Mouse (Mus musculus): ENCODE measurements around the gene Tle4. TPM values are rescaled to one million over a fixed set of nuclear protein-coding genes. Genes with fewer than 3 reads are reported as not detected.

Tle4 gene
- total RNA-seq, 2 experiments from 2014 or later = 15.6 to 18.5 TPM

DNA sequence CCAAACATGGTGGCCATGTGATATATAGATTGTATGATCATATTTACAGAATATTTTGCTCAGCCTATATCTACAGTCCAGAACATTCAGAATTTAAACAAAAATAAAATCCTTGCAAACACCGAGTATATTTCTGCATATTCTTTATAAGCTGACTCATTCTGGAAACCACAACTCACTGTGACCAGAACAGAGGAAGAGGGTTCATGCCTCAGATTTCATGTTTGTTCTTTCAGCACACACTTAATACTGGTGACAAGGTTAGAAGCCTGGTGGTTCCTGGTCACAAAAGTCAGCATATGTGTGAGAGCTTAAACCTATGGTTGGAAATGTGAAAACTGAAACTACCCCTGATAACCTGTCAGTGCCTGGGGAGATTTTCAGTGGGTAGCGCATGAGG, 129.1 kb downstream of the Tle4 start:
- DNase-seq (ENCODE audit: low spot score in 2 of 2) = no peak

DNA sequence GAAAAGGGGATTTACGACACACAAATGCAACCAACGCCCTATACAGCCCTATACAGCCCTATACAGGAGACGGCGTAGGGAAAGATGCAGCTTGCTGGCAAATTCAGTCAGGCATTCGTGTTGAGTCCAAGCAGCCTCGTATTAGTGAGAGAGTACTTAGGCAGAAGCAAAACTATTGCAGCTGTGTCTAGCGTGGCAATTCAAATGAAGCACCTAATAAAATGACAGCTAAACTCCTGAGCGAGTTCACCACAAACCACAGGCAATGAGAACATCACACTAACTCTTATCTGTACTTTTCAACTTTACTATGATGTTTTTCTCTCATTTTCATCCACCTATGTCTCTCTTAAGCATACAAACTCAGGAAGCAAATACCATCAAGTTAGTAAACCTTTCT, 131.8 kb downstream of the Tle4 start:
- no peak for DNase-seq (ENCODE audit: low spot score in 2 of 2)

DNA sequence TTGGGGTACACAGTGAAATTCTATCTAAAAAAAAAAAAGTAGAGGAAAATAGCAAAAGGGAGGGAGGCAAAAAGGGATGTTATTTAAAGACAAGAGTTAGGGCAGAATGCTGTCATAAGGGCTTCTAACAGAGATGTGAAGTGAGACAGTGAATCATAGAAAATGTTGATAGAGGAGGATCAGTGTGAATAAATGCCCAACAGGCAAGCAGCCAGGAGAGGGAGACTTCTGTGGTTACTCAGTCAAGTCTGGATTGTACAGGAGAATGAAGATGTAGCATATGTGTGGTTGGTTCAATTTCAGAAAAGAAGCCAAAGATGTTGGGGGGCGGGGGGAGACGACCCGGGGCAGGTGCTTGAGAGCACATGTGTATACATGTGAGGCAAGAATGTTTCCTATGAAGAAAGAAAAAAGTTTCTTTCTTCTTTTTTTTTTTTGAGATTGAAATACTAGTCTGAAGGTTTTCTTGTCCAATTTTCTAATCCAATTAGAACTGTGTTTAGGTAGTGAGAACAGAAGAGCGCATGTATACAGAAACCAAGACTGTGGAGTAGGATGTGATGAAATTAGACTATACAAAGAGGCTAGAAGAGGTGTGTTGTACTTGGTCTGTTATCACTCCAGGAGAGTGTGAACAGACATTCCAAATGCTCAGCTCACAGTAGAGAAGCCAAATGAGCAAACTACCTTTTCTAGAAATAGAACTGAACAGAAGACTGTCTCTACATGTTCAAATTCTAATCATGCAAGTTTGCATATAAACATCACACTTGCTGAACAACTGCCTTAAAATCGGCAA, 134.4 kb downstream of the Tle4 start:
- DNase-seq (ENCODE audit: low spot score in 2 of 2) = no peak

DNA sequence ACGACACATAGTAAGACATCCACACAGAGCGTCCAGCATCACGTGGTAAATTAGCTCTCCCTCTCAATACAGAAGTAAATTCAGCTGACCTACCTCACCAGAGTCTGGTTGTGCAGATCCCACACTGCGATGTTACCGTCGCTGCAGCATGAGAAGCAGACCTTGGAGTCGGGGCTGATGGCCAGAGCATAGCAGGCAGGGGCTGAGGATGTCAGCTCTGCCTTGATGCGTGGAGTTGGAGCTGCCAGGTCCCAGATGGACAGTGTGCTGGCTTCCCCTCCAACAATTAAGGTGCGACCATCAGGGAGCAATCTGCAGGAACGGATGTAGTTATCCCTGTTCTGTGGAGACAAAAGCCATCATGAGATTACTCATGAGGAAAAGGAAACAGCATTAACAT, 144.4 kb downstream of the Tle4 start:
- no peak for DNase-seq (ENCODE audit: low spot score in 2 of 2)

DNA sequence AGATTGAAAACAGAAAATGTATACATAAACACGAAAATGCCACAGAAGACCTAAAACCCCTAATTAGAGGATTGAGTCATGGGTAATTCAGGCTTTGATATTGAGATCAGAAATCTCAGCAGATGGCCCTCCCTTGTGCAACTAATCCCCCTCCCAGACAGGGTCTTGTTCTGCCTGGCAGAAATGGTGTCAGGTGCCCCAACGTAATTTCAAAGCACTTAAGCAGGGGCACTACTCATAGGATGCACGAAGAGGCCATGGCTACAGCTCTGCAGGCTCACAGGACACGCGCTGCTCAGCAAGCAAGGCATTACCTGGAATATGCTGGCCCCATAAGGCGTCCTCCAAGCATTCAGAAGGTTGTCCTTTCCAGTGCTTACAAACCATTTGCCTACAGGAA, 146.5 kb downstream of the Tle4 start:
- DNase-seq (ENCODE audit: low spot score in 2 of 2) = no peak

DNA sequence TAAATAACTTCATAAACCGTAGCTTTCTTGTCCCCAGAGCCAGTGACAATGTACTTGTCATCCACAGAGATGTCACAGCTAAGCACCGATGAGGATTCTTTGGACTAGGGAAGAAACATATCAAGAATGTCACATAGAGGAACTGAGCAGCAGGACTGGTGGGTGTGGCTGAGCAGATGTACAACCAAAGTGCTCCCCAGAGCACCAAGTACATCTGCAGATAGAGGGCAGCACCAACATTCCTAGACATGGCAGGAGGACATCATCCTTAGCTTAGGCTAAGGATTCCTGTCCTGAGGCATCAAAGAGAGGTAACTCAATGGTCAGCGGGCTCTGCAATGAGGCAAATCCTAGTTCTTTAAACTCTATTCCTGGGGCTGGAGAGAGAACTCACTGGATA, 148.1 kb downstream of the Tle4 start:
- DNase-seq (ENCODE audit: low spot score in 2 of 2) = no peak

DNA sequence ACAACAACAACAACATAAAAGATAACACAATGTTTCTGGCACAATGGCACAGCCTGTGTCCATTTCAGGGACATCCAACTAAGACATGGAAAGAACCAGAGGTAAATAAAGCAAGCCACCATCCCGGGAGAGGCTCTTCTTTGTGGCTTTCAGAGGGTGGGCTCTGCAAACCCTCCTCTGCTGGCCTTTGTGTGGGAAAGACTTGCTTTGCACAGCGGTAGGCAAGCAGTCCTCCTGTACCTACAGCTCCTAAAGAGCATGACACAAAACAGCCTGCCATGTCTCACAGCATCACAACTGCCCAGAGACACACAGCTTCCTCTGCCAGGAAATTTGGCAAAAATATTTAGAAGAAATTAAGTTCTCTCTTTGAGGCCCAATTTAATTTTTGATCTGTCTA, 149.3 kb downstream of the Tle4 start:
- no peak for DNase-seq (ENCODE audit: low spot score in 2 of 2)

DNA sequence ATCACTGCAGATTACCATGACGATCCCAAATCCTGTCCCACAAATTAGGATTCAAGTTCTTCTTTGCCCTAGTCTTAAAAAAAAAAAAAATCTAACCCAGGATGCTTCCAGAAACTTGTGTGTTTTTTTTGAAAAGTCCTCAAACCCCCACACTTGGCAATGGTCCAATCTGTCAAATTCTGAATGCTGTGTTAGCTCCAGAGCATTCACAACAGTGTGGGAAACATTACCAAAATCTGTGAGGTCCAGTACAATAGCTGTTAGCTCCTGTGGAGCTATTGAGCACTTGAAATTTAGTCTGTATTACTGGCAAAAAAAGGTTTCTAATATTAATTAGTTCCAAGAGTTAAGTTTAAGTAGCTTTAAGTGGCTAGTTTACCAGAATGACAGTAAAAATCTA, 150.4 kb downstream of the Tle4 start:
- no peak for DNase-seq (ENCODE audit: low spot score in 2 of 2)

DNA sequence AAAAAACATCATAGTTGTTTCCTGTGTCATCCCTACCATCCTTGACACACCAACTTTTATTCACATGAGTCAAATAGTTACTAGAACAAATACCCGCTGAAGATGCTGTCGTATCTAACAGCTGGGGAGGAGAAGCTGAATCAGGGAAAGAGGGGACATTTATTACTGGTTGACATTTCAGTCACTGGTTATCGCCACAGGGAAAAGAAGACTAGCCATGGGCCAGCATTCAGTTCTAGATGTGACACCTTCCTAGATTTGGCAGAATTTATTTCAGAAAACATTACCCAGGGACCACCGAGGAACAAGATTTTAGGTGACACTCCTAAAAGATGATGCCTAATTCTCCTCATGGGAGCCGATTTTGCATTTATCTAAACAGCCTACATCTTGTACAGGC, 156.0 kb downstream of the Tle4 start:
- no peak for DNase-seq (ENCODE audit: low spot score in 2 of 2)

DNA sequence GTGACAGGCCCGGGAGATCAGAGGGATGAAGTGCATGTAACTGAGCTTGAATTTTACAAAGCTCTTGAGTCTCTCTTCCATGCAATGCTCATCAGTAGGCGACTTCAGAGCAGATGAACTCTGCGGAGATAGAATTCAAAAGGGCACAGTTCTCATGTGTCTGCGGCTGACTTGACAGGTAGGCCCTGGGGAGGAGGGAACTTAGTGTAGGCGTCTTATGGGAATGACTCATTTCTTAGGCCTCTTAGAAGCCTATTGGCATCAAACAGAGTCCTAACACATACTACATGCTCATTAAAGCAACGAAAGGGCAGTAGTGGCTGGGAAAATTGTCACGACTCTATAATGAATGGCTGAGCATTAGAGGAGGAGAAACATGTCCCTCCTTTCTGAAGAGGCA, 160.6 kb downstream of the Tle4 start:
- no peak for DNase-seq (ENCODE audit: low spot score in 2 of 2)

DNA sequence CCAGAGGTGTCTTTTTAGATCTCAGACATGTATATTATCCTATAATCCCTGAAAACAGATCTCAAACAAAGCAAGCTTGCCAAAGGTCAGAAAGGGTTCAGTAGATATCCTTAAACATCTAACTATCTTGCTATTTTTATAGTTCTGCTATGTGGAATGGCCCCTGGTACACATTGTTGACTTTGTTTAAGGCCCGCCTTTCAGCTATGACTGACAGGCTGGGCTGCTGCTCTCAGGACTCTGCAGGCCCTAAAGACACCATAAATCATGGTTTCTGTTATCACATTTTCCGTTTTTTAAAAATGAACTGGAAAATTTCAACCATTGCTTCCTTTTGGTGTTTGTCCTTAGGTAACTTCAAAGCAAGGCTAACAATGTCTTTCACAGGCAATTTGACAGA, 161.3 kb downstream of the Tle4 start:
- DNase-seq (ENCODE audit: low spot score in 2 of 2) = no peak

DNA sequence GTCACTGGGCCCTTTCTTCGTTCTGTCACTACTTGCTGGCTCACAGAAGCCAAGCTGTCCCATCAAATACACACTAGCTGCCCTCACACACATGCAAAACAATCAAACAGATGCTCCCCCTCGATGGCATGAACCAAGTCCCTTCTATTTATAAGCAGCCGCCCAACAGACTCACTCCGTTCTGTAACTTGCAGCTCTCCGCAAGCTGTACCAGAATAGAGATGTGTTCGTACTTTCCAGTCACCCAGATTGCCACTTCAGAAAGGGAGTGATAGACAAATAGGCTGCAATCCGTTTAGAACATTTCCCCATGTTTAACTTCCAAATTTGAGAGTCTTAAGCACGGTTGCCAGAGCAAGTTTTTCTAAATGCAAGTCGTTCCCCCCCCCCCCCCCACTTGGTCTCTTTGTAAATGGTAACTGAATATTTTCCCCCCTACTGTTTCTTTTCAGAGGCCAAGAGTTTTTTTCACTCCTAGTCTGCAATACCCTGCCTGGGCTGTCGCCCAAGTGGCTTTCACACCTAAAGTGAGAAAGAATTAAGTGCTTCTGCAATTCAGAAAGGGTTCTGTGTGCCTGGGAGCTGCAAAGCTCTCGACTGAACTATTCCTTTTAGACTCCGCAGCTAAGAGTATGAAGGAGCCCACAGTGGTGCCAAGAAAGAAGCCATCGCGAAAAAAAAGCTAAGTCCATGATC, 162.0 kb downstream of the Tle4 start:
- DNase-seq (ENCODE audit: low spot score in 2 of 2) = no peak

DNA sequence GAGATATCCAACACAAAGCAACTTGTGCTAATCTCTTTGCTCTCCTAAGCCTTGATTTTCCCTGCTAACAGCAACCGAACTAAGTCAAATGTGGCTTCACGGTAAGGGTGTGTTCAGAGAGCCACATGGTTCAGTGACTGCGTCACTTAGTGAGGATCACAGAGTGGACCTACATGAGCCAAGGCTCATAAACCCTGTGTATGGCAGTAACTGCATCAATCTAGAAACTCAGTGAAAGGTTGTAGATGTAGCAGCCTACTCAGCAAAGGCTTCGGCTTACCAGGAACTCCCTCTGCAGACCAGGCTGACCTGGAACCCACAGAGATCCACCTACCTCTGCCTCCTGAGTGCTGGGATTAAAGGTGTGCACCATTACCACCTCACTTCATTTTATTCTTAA, 164.0 kb downstream of the Tle4 start:
- no peak for DNase-seq (ENCODE audit: low spot score in 2 of 2)

DNA sequence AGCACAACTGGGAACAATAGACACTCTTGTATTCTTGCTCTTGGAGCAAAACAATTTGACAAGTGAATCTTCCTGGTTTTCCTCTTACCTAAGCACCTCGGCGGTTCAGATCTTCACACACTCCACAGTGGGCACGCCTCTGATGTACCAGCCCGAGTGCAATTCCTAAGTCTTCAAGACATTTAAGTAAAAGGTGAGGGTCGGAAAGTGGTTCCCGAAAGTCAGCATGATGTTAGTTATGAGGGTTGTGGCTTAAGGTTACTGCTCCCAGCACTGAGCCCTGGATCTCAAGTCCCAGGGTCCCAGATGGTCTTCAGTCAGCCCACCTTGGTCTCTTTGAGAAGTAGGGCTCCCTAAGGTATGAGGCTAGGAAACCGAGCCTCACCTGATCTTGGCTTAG, 165.4 kb downstream of the Tle4 start:
- DNase-seq (ENCODE audit: low spot score in 2 of 2) = no peak

DNA sequence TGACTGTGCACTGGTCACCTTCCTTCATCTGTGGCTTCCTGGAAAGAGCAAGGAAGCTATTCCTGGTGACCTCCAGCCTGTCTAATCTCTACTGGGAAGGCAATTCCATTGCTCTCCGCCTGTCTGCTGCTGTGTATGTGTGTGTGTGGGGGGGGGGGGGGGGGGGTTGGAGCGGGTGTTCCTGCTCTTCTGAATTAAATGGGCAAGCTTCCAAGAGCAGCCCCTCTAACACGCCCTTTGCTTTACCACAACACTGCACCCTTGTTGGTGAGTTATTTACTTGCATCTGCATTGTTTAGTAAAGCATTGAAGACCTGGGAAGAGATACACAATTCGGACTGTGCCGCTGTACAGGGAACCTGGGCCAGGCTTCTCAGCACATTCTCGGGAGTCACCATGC, 170.9 kb downstream of the Tle4 start:
- DNase-seq (ENCODE audit: low spot score in 2 of 2) = no peak

DNA sequence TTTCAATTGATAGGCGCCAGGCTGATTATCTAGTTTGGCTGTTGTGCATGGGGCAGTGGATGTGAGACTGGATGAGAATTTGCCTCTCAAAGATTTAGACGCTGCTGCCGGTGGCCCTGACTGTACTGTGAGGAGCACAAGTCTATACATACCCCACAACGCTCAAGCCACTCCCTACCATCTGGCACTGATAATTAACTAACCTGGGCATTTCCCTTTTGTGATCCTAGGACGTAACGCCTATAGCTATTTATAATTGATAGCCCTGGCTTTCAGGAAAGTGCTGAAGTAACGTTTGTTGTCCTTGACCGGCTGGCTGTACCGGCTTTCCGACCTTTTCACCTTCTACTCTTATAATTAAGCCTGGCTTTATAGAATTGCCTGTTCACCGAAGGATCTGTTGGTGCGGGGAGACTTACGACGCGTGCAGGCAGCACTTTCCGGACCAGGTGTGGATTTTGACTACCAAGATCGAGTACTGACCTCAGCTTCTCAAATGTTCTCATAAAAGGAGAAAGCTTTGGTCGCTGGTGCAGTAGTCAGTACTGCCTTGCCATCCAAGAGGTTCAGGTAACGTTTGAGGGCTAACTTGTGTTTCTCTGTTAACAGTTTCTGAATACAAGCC, 171.5 kb downstream of the Tle4 start:
- no peak for DNase-seq (ENCODE audit: low spot score in 2 of 2)

DNA sequence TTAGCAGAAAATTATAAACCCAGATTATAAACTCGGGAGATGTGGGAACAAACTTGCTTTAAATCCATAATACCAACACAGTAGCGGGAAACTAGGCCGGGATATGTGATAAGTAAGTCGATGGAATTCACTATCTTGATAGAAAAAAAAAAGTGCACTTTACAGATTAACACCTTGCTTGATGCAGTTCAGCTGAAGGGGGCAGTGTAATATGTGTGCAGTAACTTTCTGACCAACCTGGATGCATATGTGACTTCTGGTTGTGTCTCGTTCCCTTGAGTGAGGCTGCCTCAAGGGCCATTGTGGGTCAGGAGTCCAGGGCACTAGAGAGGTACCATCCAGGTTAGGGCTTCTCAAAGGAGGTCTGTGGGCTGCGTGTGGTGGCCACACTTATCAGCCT, 172.7 kb downstream of the Tle4 start:
- no peak for DNase-seq (ENCODE audit: low spot score in 2 of 2)

DNA sequence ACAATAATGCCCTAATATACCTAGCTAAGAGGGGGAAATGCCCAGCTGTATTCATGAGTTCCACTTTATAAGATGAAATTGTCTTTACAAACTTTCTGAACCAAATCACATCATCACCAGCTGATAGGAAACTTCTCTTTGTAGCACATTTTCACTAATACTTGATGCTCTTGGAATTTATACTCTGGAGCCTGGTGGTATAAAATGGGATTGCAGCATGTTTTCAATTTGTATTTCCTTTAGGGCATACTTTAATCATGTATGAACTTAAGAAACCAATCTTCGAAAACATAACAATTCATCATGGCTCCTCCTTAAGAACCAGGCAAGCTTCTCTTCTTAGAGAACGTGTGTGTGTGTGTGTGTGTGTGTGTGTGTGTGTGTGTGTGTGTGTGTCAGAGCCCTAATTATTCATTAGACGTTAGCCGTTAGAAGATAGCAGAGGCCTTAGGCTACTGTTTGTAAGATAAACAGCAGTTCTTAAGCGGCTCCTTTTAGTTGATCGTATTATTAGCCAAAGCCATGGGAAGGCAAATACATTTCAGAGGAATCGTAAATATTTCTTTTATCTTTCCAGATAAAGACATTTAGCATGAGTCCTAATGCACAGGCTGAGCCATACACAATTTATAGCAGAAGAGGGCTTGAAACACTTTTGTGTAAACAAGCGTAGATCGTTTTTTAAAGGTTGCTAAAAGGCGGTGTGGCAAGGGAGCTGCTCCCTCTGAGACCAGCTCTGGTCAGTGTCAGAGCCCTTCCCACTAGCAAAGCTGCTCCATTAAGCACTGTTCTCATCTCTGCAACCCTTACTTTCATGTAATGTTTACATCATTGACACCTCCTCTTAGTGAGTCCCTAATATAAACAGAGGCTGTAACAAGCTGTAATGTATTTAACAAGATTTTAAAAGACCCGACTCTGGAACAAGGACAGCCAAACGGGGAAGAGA, 173.6 kb downstream of the Tle4 start:
- DNase-seq (ENCODE audit: low spot score in 2 of 2) = no peak

DNA sequence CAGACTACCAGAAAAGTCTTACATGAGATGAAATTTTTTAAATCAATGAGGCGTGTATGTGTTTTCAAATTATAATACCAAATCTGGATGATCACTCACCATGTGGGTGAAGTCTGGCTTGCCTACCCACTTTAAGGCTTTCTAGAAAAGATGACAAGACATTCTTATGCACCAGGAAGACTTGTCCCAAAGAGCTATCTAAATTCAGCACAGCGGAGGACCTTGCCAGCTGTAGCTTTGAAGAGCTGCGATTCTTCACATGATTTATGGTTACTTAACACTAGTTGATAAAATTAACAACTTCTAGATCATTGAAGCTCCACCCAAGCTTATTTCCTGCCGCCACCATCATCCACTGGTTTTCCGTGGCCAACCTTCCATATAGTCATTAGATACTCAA, 176.2 kb downstream of the Tle4 start:
- DNase-seq (ENCODE audit: low spot score in 2 of 2) = no peak

DNA sequence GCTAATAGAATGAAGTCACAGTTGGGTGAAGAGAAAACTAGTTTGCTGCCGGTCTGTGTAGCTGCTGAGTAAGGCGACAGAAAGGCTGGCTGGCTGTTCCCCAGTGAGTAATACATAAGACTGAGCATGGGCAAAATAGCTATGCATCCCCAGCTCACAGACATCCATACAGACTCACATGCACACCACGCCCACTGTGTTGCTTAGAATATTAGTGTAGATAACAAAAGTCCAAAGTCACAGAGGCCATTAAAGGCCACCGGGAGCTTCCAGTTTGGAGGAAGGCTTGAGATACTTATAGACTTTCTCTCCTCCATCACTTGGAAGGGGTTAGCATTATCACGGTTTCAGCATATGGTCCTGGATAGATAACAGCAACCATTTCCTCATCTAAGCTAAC, 178.0 kb downstream of the Tle4 start:
- no peak for DNase-seq (ENCODE audit: low spot score in 2 of 2)

DNA sequence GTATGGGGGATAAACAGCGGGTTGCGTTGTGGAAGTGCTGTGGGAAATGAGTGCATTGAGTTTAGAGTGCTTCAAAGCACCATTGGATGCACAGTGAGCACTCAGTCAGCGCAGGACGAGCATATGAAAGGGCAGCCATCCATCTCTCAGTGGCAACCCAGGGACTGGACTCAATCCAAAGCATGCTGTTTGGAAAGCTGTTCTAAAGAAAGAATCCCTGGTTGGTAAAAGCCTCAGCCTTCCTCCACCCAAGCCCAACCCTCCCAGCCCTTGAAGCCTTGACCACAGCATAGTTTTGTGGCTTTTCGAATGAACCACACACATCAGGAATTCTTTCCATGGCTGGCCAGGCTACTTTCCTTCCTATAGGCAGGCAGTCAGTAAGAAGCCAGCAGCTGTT, 181.0 kb downstream of the Tle4 start:
- DNase-seq (ENCODE audit: low spot score in 2 of 2) = no peak
